ENCODE assay signal across 20 mouse cellular contexts in the genomic region with DNA sequence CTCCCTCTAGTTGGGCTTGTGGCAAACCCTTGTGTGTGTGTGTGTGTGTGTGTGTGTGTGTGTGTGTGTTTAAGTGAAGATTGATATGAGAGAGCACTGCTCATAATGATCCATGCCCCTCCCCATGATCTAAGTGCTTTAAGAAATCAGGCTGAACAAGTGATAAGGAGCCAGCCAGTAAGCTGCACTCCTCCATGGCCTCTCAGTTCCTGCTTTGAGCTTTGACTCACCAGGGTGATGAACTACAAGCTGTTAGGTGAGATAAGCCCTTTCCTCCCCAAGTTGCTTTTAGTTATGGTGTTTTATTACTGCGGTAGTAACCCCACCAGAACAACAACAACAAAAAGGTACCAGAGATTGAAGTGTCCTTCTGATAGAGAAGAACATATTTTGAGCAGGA. TPM values are rescaled to one million over a fixed set of nuclear protein-coding genes. Genes with fewer than 3 reads are reported as not detected.
A peak's percentile ranks its signal among the peaks of the same experiment; 100 is the strongest.
DNase-seq lines count a peak whose midpoint lies in the region; ATAC-seq and TF ChIP-seq lines count a peak whose summit lies in the region.
"Had no signal": no experiment of that assay in that cellular context is flagged by ENCODE, and none has a peak within 500 bp of the region (broad histone marks: within the 10 kb centered on the region; RNA-seq: fewer than 3 reads in every experiment).

No protein-coding gene starts in this region.

- H3K27me3 ChIP-seq in MEL (ENCODE audit: control insufficient read depth in 1 of 2, insufficient read depth in 2 of 2, low read length in 2 of 2): no peaks in the 10 kb centered on the region
- no peaks in the 10 kb centered on the region for H3K27me3 ChIP-seq in liver, embryonic 13.5 days
- H3K27me3 ChIP-seq in limb, embryonic 10.5 days (ENCODE audit: low read depth, poor library complexity, severe bottlenecking): no peaks in the 10 kb centered on the region
- H3K27me3 ChIP-seq in forebrain, embryonic 14.5 days (replicated peaks; ENCODE audit: control insufficient read depth, insufficient read depth, low read length): no peaks in the 10 kb centered on the region
- H3K27me3 ChIP-seq: forebrain, embryonic 13.5 days; midbrain, embryonic 13.5 days; neural tube, embryonic 12.5 days had no signal

- no peaks in the 10 kb centered on the region for H3K9me3 ChIP-seq in MEL (replicated peaks; ENCODE audit: insufficient read depth, low read length)
- H3K9me3 ChIP-seq in liver, embryonic 13.5 days (replicated peaks): no peaks in the 10 kb centered on the region
- H3K9me3 ChIP-seq in limb, embryonic 10.5 days (replicated peaks): no peaks in the 10 kb centered on the region
- no peaks in the 10 kb centered on the region for H3K9me3 ChIP-seq in forebrain, embryonic 14.5 days (replicated peaks; ENCODE audit: control insufficient read depth, low read length)
- H3K9me3 ChIP-seq: forebrain, embryonic 13.5 days; hindbrain, embryonic 10.5 days; midbrain, embryonic 13.5 days; neural tube, embryonic 12.5 days had no signal

- H3K4me3 ChIP-seq in MEL (ENCODE audit: control insufficient read depth in 1 of 2, insufficient read depth in 1 of 2, low read depth in 2 of 2, low read length in 2 of 2): no peak overlapping the region
- H3K4me3 ChIP-seq in liver, embryonic 13.5 days (replicated peaks): no peak overlapping the region
- no peak overlapping the region for H3K4me3 ChIP-seq in limb, embryonic 10.5 days
- H3K4me3 ChIP-seq in forebrain, embryonic 14.5 days (ENCODE audit: low read depth, low read length): no peak overlapping the region
- H3K4me3 ChIP-seq: forebrain, embryonic 13.5 days; hindbrain, embryonic 10.5 days; midbrain, embryonic 13.5 days; neural tube, embryonic 12.5 days had no signal

- peak; percentile 94 for ATAC-seq in erythroblast, adult 5-6 weeks (replicated peaks; ENCODE audit: low FRiP score, poor library complexity, severe bottlenecking)
- peak; percentile 94 for ATAC-seq in liver, embryonic 13.5 days (ENCODE audit: low read depth)
- ATAC-seq in megakaryocyte-erythroid progenitor cell, adult 5-6 weeks (replicated peaks; ENCODE audit: low FRiP score, low TSS enrichment, poor library complexity, severe bottlenecking): peak; percentile 98
- ATAC-seq in forebrain, embryonic 14.5 days: no peak
- ATAC-seq: forebrain, embryonic 13.5 days; hindbrain, postnatal 0 days; midbrain, embryonic 13.5 days had no signal

- TF ChIP-seq RAD21 in MEL (IDR thresholded peaks at IDR 0.05; ENCODE audit: low read depth, low read length): no peak

- no peak overlapping the region for H3K4me2 ChIP-seq in liver, embryonic 13.5 days
- no peak overlapping the region for H3K4me2 ChIP-seq in forebrain, embryonic 14.5 days (ENCODE audit: low read length)
- H3K4me2 ChIP-seq: forebrain, embryonic 13.5 days; lung, embryonic 14.5 days; midbrain, embryonic 13.5 days; neural tube, embryonic 12.5 days had no signal

- WGBS in liver, embryonic 13.5 days (ENCODE audit: insufficient replicate concordance): 12% methylated on average over 1 of the region's 1 CpGs
- WGBS in limb, embryonic 10.5 days: 88% methylated on average over 1 of the region's 1 CpGs
- WGBS in forebrain, embryonic 14.5 days: 100% methylated on average over 1 of the region's 1 CpGs

- no peak overlapping the region for H3K9ac ChIP-seq in MEL (ENCODE audit: control insufficient read depth, low read depth, low read length, poor library complexity, severe bottlenecking)
- no peak overlapping the region for H3K9ac ChIP-seq in liver, embryonic 13.5 days
- H3K9ac ChIP-seq in forebrain, embryonic 14.5 days (ENCODE audit: low read length): no peak overlapping the region
- H3K9ac ChIP-seq: forebrain, embryonic 13.5 days; lung, embryonic 14.5 days; midbrain, embryonic 13.5 days; neural tube, embryonic 12.5 days had no signal

- no peak for TF ChIP-seq POLR2A in MEL (IDR thresholded peaks at IDR 0.05; ENCODE audit: control insufficient read depth in 1 of 2, insufficient read depth in 1 of 2, low read depth in 1 of 2, low read length in 2 of 2, poor library complexity in 1 of 2)

- H3K36me3 ChIP-seq in MEL (ENCODE audit: control insufficient read depth in 1 of 2, insufficient read depth in 2 of 2, low read length in 2 of 2): peaks cover 0 to 19% of the 10 kb centered on the region in 2 experiments; a peak in 2 of 4 replicates
- H3K36me3 ChIP-seq in liver, embryonic 13.5 days: peaks cover 11% of the 10 kb centered on the region
- peaks cover 23% of the 10 kb centered on the region for H3K36me3 ChIP-seq in limb, embryonic 10.5 days
- peaks cover 8% of the 10 kb centered on the region; the same call in 1 of the 2 replicates for H3K36me3 ChIP-seq in forebrain, embryonic 14.5 days (ENCODE audit: control insufficient read depth, insufficient read depth, low read length)

- TF ChIP-seq EP300 in MEL (IDR thresholded peaks at IDR 0.05; ENCODE audit: low read depth in 1 of 2, low read length in 2 of 2): peak; percentile 81 to 89

- no peaks in the 10 kb centered on the region for H3K79me2 ChIP-seq in MEL (ENCODE audit: control insufficient read depth, insufficient read depth, low read length, poor library complexity)

- DNase-seq in MEL (ENCODE audit: low read depth, low spot score): peak; percentile 92
- peak; percentile 26 for DNase-seq in liver, embryonic 13.5 days
- no peak for DNase-seq in limb, embryonic 10.5 days (ENCODE audit: low spot score)
- no peak for DNase-seq in lung, postnatal 14 days
- DNase-seq in adrenal gland, postnatal 36 days: no peak
- DNase-seq in forebrain, embryonic 14.5 days (ENCODE audit: low spot score): no peak
- DNase-seq: cerebellum, postnatal 10 days; kidney, adult 9 months; kidney, postnatal 36 days; lung, embryonic 14.5 days; right cerebral cortex, postnatal 4 days; thymus, postnatal 4 days had no signal

- no peak for TF ChIP-seq CTCF in MEL (IDR thresholded peaks at IDR 0.05 in 2 of 3, conservative IDR thresholded peaks at IDR 0.05 in 1 of 3; ENCODE audit: control insufficient read depth in 1 of 3, insufficient read depth in 1 of 3, low read depth in 2 of 3, low read length in 3 of 3, poor library complexity in 1 of 3, severe bottlenecking in 1 of 3)

- peaks cover 0 to 12% of the 10 kb centered on the region in 2 experiments; a peak in 3 of 4 replicates for H3K4me1 ChIP-seq in MEL (ENCODE audit: control insufficient read depth in 1 of 2, insufficient read depth in 2 of 2, low read length in 2 of 2)
- peaks cover 20% of the 10 kb centered on the region for H3K4me1 ChIP-seq in liver, embryonic 13.5 days (replicated peaks)
- H3K4me1 ChIP-seq in limb, embryonic 10.5 days: no peaks in the 10 kb centered on the region
- no peaks in the 10 kb centered on the region for H3K4me1 ChIP-seq in forebrain, embryonic 14.5 days (ENCODE audit: control insufficient read depth, insufficient read depth, low read length)
- H3K4me1 ChIP-seq: forebrain, embryonic 13.5 days; hindbrain, embryonic 10.5 days; midbrain, embryonic 13.5 days; neural tube, embryonic 12.5 days had no signal

- H3K27ac ChIP-seq in MEL (ENCODE audit: control insufficient read depth, low read depth, low read length): peak overlapping the region; percentile 46
- H3K27ac ChIP-seq in liver, embryonic 13.5 days: peak overlapping the region; percentile 43; the same call in 1 of the 2 replicates
- no peak overlapping the region for H3K27ac ChIP-seq in limb, embryonic 10.5 days
- no peak overlapping the region for H3K27ac ChIP-seq in forebrain, embryonic 14.5 days (ENCODE audit: low read depth, low read length)
- H3K27ac ChIP-seq: forebrain, embryonic 13.5 days; hindbrain, embryonic 10.5 days; hindbrain, postnatal 0 days; macrophage; midbrain, embryonic 13.5 days; neural tube, embryonic 12.5 days had no signal

TF ChIP-seq in MEL, 35 proteins besides CTCF, POLR2A, EP300 and RAD21 (continues in another document):
- no peak for TF ChIP-seq HCFC1 (IDR thresholded peaks at IDR 0.05; ENCODE audit: low read depth, low read length)
- TF ChIP-seq NRF1 (IDR thresholded peaks at IDR 0.05; ENCODE audit: insufficient read depth, low read depth, low read length, poor library complexity, severe bottlenecking): no peak
- no peak for TF ChIP-seq ELF1 (IDR thresholded peaks at IDR 0.05; ENCODE audit: low read depth, low read length)
- peak; percentile 93 for TF ChIP-seq GATA1 (IDR thresholded peaks at IDR 0.05; ENCODE audit: low read depth, low read length)
- no peak for TF ChIP-seq ZNF384 (IDR thresholded peaks at IDR 0.05; ENCODE audit: low read depth, low read length)
- 0 out of 2 replicates have a peak, but pooled peaks have one; percentile 43 for TF ChIP-seq MXI1 (IDR thresholded peaks at IDR 0.05; ENCODE audit: low read depth, low read length)
- peak; percentile 94 for TF ChIP-seq TAL1 (IDR thresholded peaks at IDR 0.05; ENCODE audit: low read length)
- TF ChIP-seq ETS1 (IDR thresholded peaks at IDR 0.05; ENCODE audit: low read depth, low read length): peak; percentile 83
- no peak for TF ChIP-seq TBP (IDR thresholded peaks at IDR 0.05; ENCODE audit: low read depth, low read length)
- peak; percentile 27; the same call in 1 of the 2 replicates for TF ChIP-seq MAZ (IDR thresholded peaks at IDR 0.05; ENCODE audit: low read depth, low read length)
- TF ChIP-seq MAFK (IDR thresholded peaks at IDR 0.05; ENCODE audit: borderline replicate concordance, low read depth, low read length): no peak
- TF ChIP-seq MYC (IDR thresholded peaks at IDR 0.05; ENCODE audit: low read depth, low read length): no peak
- TF ChIP-seq MYB (IDR thresholded peaks at IDR 0.05; ENCODE audit: low read depth, low read length): no peak
- TF ChIP-seq CHD1 (IDR thresholded peaks at IDR 0.05; ENCODE audit: low read depth, low read length): no peak
- TF ChIP-seq GABPA (IDR thresholded peaks at IDR 0.05; ENCODE audit: low read depth, low read length): no peak
- TF ChIP-seq SIN3A (IDR thresholded peaks at IDR 0.05; ENCODE audit: low read length): peak; percentile 60
- TF ChIP-seq TCF12 (IDR thresholded peaks at IDR 0.05; ENCODE audit: low read depth, low read length): peak; percentile 88
- TF ChIP-seq E2F4 (IDR thresholded peaks at IDR 0.05; ENCODE audit: borderline replicate concordance, low read depth, low read length): no peak

RNA-seq across cellular contexts. Expression of a gene that starts 21.9 kb away (rescaled TPM):
- 170 and 191 TPM in 2 replicates for total RNA-seq in MEL (2012; rRNA removed)
- polyA plus RNA-seq in MEL (2012; ENCODE audit: insufficient read depth in 1 of 2, insufficient read length in 2 of 2, low read depth in 1 of 2, low replicate concordance in 2 of 2, missing spikeins in 1 of 2): 100 to 1,000 TPM; 214 to 555 TPM
- total RNA-seq in erythroblast, adult 5-6 weeks (2015; ENCODE audit: low replicate concordance): 61.3 and 73.1 TPM in 2 replicates
- total RNA-seq in erythroblast, adult 5-6 weeks (2017; ENCODE audit: low replicate concordance): 135 and 183 TPM in 2 replicates
- 179 and 198 TPM in 2 replicates for polyA plus RNA-seq in liver, embryonic 13.5 days (2015; fragmentation: Nextera tagmentation; extraction: Ambion mirVana)
- 134 and 150 TPM in 2 replicates for total RNA-seq in megakaryocyte-erythroid progenitor cell, adult 5-6 weeks (2014; fragmentation: Nextera tagmentation)
- 265 TPM in 2 replicates for total RNA-seq in megakaryocyte-erythroid progenitor cell, adult 5-6 weeks (2017)
- polyA plus RNA-seq in limb, embryonic 10.5 days (2016; fragmentation: Nextera tagmentation; extraction: Ambion mirVana): 340 and 341 TPM in 2 replicates
- 100 to 1,000 TPM; 126 to 154 TPM for total RNA-seq in adrenal gland, postnatal 36 days (2021)
- polyA plus RNA-seq in forebrain, embryonic 14.5 days (2014; fragmentation: Nextera tagmentation; extraction: Ambion mirVana): 659 and 705 TPM in 2 replicates

Comparison
In these comparisons a context has a peak if more than half of its experiments do, and no peak if none do; other contexts are left out.
1. DNase-seq: peak in MEL (single experiment) and liver, embryonic 13.5 days (single experiment); none in limb, embryonic 10.5 days (single experiment), lung, postnatal 14 days (single experiment), adrenal gland, postnatal 36 days (0 of 2) and forebrain, embryonic 14.5 days (single experiment).
2. H3K27ac ChIP-seq: peak in MEL (single experiment) and liver, embryonic 13.5 days (single experiment); none in limb, embryonic 10.5 days (single experiment) and forebrain, embryonic 14.5 days (single experiment).